Mouse (Mus musculus): ENCODE measurements around the gene Cfap97d1.

- TF ChIP-seq CTCF (IDR thresholded peaks at IDR 0.05; ENCODE audit: borderline replicate concordance, extremely low read depth, insufficient read depth, insufficient read length) (no peak), POLR2A (IDR thresholded peaks at IDR 0.05; ENCODE audit: borderline replicate concordance, extremely low read depth, insufficient read depth, insufficient read length, poor library complexity, severe bottlenecking) (no peak)
Observed at GRCm38 (mm10) chr11:101969835-101970234, 14.2 kb upstream of the Cfap97d1 start.
